Mouse (Mus musculus): Measurements from ENCODE around the gene Pcnx4.

DNA sequence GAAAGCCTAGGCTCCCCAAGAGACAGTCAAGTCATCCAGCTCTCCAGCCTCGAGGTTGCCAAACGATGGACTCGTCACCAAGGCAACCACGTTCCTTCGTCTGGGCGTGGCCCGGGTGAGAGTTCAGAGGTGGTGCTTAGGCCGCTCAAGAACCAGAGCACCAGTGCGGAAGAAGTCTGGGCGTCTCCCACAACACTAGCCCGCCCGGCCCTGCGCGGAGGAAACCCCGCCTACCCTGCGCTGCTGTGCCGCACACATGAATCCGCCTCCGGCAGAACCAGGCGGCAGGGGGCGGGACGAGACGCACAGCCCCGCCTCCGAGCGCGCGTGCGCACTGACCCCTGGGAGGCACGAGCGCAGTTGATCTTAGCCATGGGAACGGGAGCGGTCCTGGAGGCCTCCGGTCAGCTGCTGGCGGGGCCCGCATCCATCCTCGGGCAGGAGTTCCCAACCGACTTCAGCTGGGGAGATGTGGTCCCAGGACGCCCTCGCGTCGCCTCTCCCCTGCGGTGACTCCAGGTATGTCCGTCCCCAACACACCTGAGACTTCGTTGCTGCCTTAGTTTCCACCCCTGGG lies at the start of gene Pcnx4:
- no peak for TF ChIP-seq CTCF (IDR thresholded peaks at IDR 0.05; ENCODE audit: borderline replicate concordance, insufficient read depth, low read length)
- peak; percentile 97 for TF ChIP-seq POLR2A (IDR thresholded peaks at IDR 0.05; ENCODE audit: low read depth, low read length)
